Mouse (Mus musculus) effector memory CD4-positive, alpha-beta T cell, adult 7 months (primary cell): ENCODE data around the gene As3mt. TPM values are rescaled to one million over a fixed set of nuclear protein-coding genes. Genes with fewer than 3 reads are reported as not detected.

Experiments
- polyA plus RNA-seq: library from polyadenylated mRNA; unstranded; fragments of 100-300 nt; shearing (Covaris generic); gene quantifications from one replicate; pipeline ENCODE4 v1.2.1, GENCODE M21; 2017

As3mt gene
- polyA plus RNA-seq, result 3.7 TPM

GRCm38 (mm10) chr19:46707296-46708151 is at the start of gene As3mt:
Gene As3mt, plus strand, starts transcription at chr19:46707458.

GRCm38 (mm10) chr19:46672766-46673418 is 34.4 kb upstream of the As3mt start, which contains the start of gene Cyp17a1:
Gene Cyp17a1, minus strand, starts transcription at chr19:46673172.

GRCm38 (mm10) chr19:46689460-46690372 is 17.5 kb upstream of the As3mt start, which contains the start of gene Borcs7:
Gene Borcs7, plus strand, starts transcription at chr19:46689906.

GRCm38 (mm10) chr19:46761247-46761946 is 54.1 kb downstream of the As3mt start, which contains the start of gene Cnnm2:
Gene Cnnm2, plus strand, starts transcription at chr19:46761596.

Other genes with a start within 250 kb of the As3mt start
- 67.2 TPM for gene Trim8, start 205.8 kb upstream of the As3mt start, polyA plus RNA-seq
- 10.2 TPM for gene Arl3, start 134.3 kb upstream of the As3mt start, polyA plus RNA-seq
- gene Sfxn2, start 134.1 kb upstream of the As3mt start, polyA plus RNA-seq, result 6.3 TPM
- gene Wbp1l, start 108.4 kb upstream of the As3mt start, polyA plus RNA-seq, result 73.2 TPM
- gene Cyp17a1, start 34.3 kb upstream of the As3mt start, polyA plus RNA-seq, result 1.2 TPM
- 1.8 TPM for gene Borcs7, start 17.6 kb upstream of the As3mt start, polyA plus RNA-seq
- gene Cnnm2, start 54.1 kb downstream of the As3mt start, polyA plus RNA-seq, result 4.5 TPM